Comparison of ENCODE assay signal across 16 mouse cellular contexts in genomic region chr14:117421170-117421569, GRCm38 (mm10).
"Had no signal": no experiment of that assay in that cellular context is flagged by ENCODE, and none has a peak within 500 bp of the region (broad histone marks: within the 10 kb centered on the region; RNA-seq: fewer than 3 reads in every experiment).

No protein-coding gene starts in this region.

- H3K9ac ChIP-seq: neural tube, embryonic 13.5 days; neural tube, embryonic 15.5 days; stomach, embryonic 15.5 days had no signal

- H3K9me3 ChIP-seq: neural tube, embryonic 15.5 days; stomach, embryonic 15.5 days had no signal

- H3K4me2 ChIP-seq: neural tube, embryonic 13.5 days; neural tube, embryonic 15.5 days; stomach, embryonic 15.5 days had no signal

- H3K4me3 ChIP-seq: neural tube, embryonic 13.5 days; neural tube, embryonic 15.5 days; stomach, embryonic 15.5 days had no signal

- DNase-seq: retina, postnatal 1 day; right cerebral cortex, adult 18-20 months; right cerebral cortex, postnatal 14 days; right cerebral cortex, postnatal 25 days; right cerebral cortex, postnatal 4 days; spleen, adult 18-20 months; thymus, adult 18-20 months; thymus, adult 2 months; thymus, postnatal 14 days; thymus, postnatal 25 days; thymus, postnatal 36 days; thymus, postnatal 4 days had no signal

- H3K27ac ChIP-seq: neural tube, embryonic 13.5 days; neural tube, embryonic 15.5 days; stomach, embryonic 15.5 days; stomach, postnatal 0 days had no signal

- H3K36me3 ChIP-seq: neural tube, embryonic 13.5 days; neural tube, embryonic 15.5 days; stomach, embryonic 15.5 days had no signal

- H3K4me1 ChIP-seq: neural tube, embryonic 15.5 days; stomach, embryonic 15.5 days had no signal

- H3K27me3 ChIP-seq: neural tube, embryonic 13.5 days; neural tube, embryonic 15.5 days; stomach, embryonic 15.5 days had no signal
